Mouse (Mus musculus): ENCODE data around the gene Crlf3. TPM values are rescaled to one million over a fixed set of nuclear protein-coding genes. Genes with fewer than 3 reads are reported as not detected.
A peak's percentile ranks its signal among the peaks of the same experiment; 100 is the strongest.

Gene Crlf3
- total and polyA plus RNA-seq, 3 experiments = 106 to 152 (median 114) TPM

- H3K4me1 ChIP-seq (ENCODE audit: control insufficient read depth in 1 of 2, insufficient read depth in 2 of 2) = peaks cover 2 to 53% of the 10 kb centered on the region in 2 experiments; a peak in 3 of 4 replicates
- TF ChIP-seq RAD21 (IDR thresholded peaks at IDR 0.05; ENCODE audit: low read depth, low read length) (no peak), PAX5 (IDR thresholded peaks at IDR 0.05; ENCODE audit: low read length) (no peak), CHD1 (IDR thresholded peaks at IDR 0.05; ENCODE audit: low read depth, low read length) (0 out of 2 replicates have a peak, but pooled peaks have one; percentile 22), SMC3 (IDR thresholded peaks at IDR 0.05; ENCODE audit: low read depth, low read length) (no peak), RCOR1 (conservative IDR thresholded peaks at IDR 0.05; ENCODE audit: low read depth, low read length) (0 out of 2 replicates have a peak, but pooled peaks have one; percentile 36), NRF1 (IDR thresholded peaks at IDR 0.05; ENCODE audit: low read depth, low read length) (no peak), ZNF384 (IDR thresholded peaks at IDR 0.05; ENCODE audit: low read depth, low read length) (peak; percentile 68), TBP (conservative IDR thresholded peaks at IDR 0.05; ENCODE audit: low read depth, low read length) (0 out of 2 replicates have a peak, but pooled peaks have one; percentile 4), USF1 (IDR thresholded peaks at IDR 0.05; ENCODE audit: low read depth, low read length) (no peak), MYC (IDR thresholded peaks at IDR 0.05; ENCODE audit: low read depth, low read length) (0 out of 2 replicates have a peak, but pooled peaks have one; percentile 13), SIN3A (IDR thresholded peaks at IDR 0.05; ENCODE audit: low read length) (no peak), USF2 (conservative IDR thresholded peaks at IDR 0.05; ENCODE audit: low read depth, low read length) (no peak), IRF4 (IDR thresholded peaks at IDR 0.05; ENCODE audit: low read depth, low read length) (peak; percentile 36; the same call in 1 of the 2 replicates), MXI1 (IDR thresholded peaks at IDR 0.05; ENCODE audit: low read depth, low read length) (peak; percentile 4; the same call in 1 of the 2 replicates), MAX (IDR thresholded peaks at IDR 0.05; ENCODE audit: low read length) (no peak), EP300 (IDR thresholded peaks at IDR 0.05; ENCODE audit: low read length) (peak; percentile 9; the same call in 1 of the 2 replicates)
- peak overlapping the region in 2 of 3 experiments; percentile 23 to 46 for H3K4me3 ChIP-seq (replicated peaks in 1 of 3; ENCODE audit: low read depth in 2 of 3, low read length in 2 of 3, poor library complexity in 1 of 3)
- H3K27me3 ChIP-seq (replicated peaks) = no peaks in the 10 kb centered on the region
- H3K4me2 ChIP-seq (ENCODE audit: insufficient read depth, low read depth, poor library complexity, severe bottlenecking) = peak overlapping the region; percentile 99
- in situ Hi-C loops (cut with MboI; ENCODE audit: low pct_ligation_motif_present, low pct_unique_long_range_greater_than_20kb, low sequenced_read_pairs) = no loop called here
- peaks cover 70% of the 10 kb centered on the region for H3K79me2 ChIP-seq (replicated peaks; ENCODE audit: control insufficient read depth, extremely low read depth, insufficient read depth, poor library complexity, severe bottlenecking)
- peak overlapping the region; percentile 27; the same call in 1 of the 2 replicates for H3K27ac ChIP-seq (ENCODE audit: insufficient read depth, low read depth)
- peak overlapping the region; percentile 41 for H3K9ac ChIP-seq (ENCODE audit: insufficient read depth, low read depth)
- H3K9me3 ChIP-seq (replicated peaks; ENCODE audit: low read length) = no peaks in the 10 kb centered on the region
- peak; percentile 57 for DNase-seq (ENCODE audit: extremely low read depth)
- dilution Hi-C loops (cut with MboI; ENCODE audit: extremely low pct_ligation_motif_present, extremely low pct_unique_long_range_greater_than_20kb, low sequenced_read_pairs) = no loop called here
- peaks cover 2 to 25% of the 10 kb centered on the region in 2 experiments for H3K36me3 ChIP-seq (replicated peaks in 1 of 2; ENCODE audit: control insufficient read depth in 1 of 2, insufficient read depth in 1 of 2, low read length in 1 of 2)
Observed at GRCm38 (mm10) chr11:80077784-80078545, 2.8 kb downstream of the Crlf3 start.

- no peak for DNase-seq (ENCODE audit: extremely low read depth)
- dilution Hi-C loops (cut with MboI; ENCODE audit: extremely low pct_ligation_motif_present, extremely low pct_unique_long_range_greater_than_20kb, low sequenced_read_pairs) = no loop called here
- Histone ChIP-seq H3K9me3 (replicated peaks; ENCODE audit: low read length) (no peaks in the 10 kb centered on the region), H3K4me3 (replicated peaks in 1 of 3; ENCODE audit: low read depth in 2 of 3, low read length in 2 of 3, poor library complexity in 1 of 3) (no peak overlapping the region), H3K79me2 (replicated peaks; ENCODE audit: control insufficient read depth, extremely low read depth, insufficient read depth, poor library complexity, severe bottlenecking) (peaks cover 86% of the 10 kb centered on the region), H3K27ac (ENCODE audit: insufficient read depth, low read depth) (no peak overlapping the region), H3K36me3 (replicated peaks in 1 of 2; ENCODE audit: control insufficient read depth in 1 of 2, insufficient read depth in 1 of 2, low read length in 1 of 2) (peaks cover 2 to 34% of the 10 kb centered on the region in 2 experiments), H3K4me2 (ENCODE audit: insufficient read depth, low read depth, poor library complexity, severe bottlenecking) (no peak overlapping the region; the same call in 1 of the 2 replicates), H3K4me1 (ENCODE audit: control insufficient read depth in 1 of 2, insufficient read depth in 2 of 2) (peaks cover 9 to 61% of the 10 kb centered on the region in 2 experiments), H3K9ac (ENCODE audit: insufficient read depth, low read depth) (peak overlapping the region; percentile 18; the same call in 1 of the 2 replicates), H3K27me3 (replicated peaks) (no peaks in the 10 kb centered on the region)
- in situ Hi-C loops (cut with MboI; ENCODE audit: low pct_ligation_motif_present, low pct_unique_long_range_greater_than_20kb, low sequenced_read_pairs) = no loop called here
- TF ChIP-seq IRF4 (IDR thresholded peaks at IDR 0.05; ENCODE audit: low read depth, low read length) (no peak), ZNF384 (IDR thresholded peaks at IDR 0.05; ENCODE audit: low read depth, low read length) (0 out of 2 replicates have a peak, but pooled peaks have one; percentile 8)
Observed at GRCm38 (mm10) chr11:80075608-80076277, 5.0 kb downstream of the Crlf3 start.

Measured in CH12.LX (cell line).